9 mouse cellular contexts compared by ENCODE assay signal in genomic region chr19:10677915-10678771, GRCm38 (mm10). TPM values are rescaled to one million over a fixed set of nuclear protein-coding genes. Genes with fewer than 3 reads are reported as not detected.
DNase-seq lines count a peak whose midpoint lies in the region; ATAC-seq and TF ChIP-seq lines count a peak whose summit lies in the region.
"Had no signal": no experiment of that assay in that cellular context is flagged by ENCODE, and none has a peak within 500 bp of the region (broad histone marks: within the 10 kb centered on the region; RNA-seq: fewer than 3 reads in every experiment).

Gene Pga5 (minus strand): TSS chr19:10678071.

- H3K36me3 ChIP-seq in forebrain, embryonic 10.5 days (replicated peaks): no peaks in the 10 kb centered on the region
- H3K36me3 ChIP-seq in lung, embryonic 16.5 days (ENCODE audit: control insufficient read depth, insufficient read depth, low read length): no peaks in the 10 kb centered on the region
- H3K36me3 ChIP-seq in thymus, adult 2 months (ENCODE audit: control insufficient read depth, insufficient read depth, low read length): no peaks in the 10 kb centered on the region
- H3K36me3 ChIP-seq: embryonic facial prominence, embryonic 12.5 days had no signal

- peak; percentile 84 for TF ChIP-seq CTCF in bone marrow macrophage, adult 2 months (IDR thresholded peaks at IDR 0.05; ENCODE audit: low read depth, low read length)
- TF ChIP-seq CTCF in thymus, adult 2 months (IDR thresholded peaks at IDR 0.05; ENCODE audit: borderline replicate concordance, control insufficient read depth, extremely low read depth, insufficient read depth, low read length, poor library complexity): peak; percentile 69; the same call in 1 of the 2 replicates

- H3K27ac ChIP-seq in bone marrow macrophage, adult 2 months (ENCODE audit: insufficient read depth, low read depth, low read length): no peak within 1 kb of the TSS
- H3K27ac ChIP-seq in forebrain, embryonic 10.5 days: no peak within 1 kb of the TSS
- H3K27ac ChIP-seq in lung, embryonic 16.5 days (ENCODE audit: low read length): no peak within 1 kb of the TSS
- H3K27ac ChIP-seq in thymus, adult 2 months (ENCODE audit: control insufficient read depth, insufficient read depth, low read length): no peak within 1 kb of the TSS
- H3K27ac ChIP-seq: embryonic facial prominence, embryonic 12.5 days had no signal

- H3K9me3 ChIP-seq in forebrain, embryonic 10.5 days: no peaks in the 10 kb centered on the region
- H3K9me3 ChIP-seq in lung, embryonic 16.5 days (ENCODE audit: control insufficient read depth, low read length): no peaks in the 10 kb centered on the region
- H3K9me3 ChIP-seq: embryonic facial prominence, embryonic 12.5 days had no signal

- intact Hi-C loops in heart, postnatal 14 days (cut with DNase I): loop anchor here (1.0 to 2.0 kb wide), 2 partner anchors 31 to 281 kb away; no protein-coding TSS in a partner anchor

- WGBS in forebrain, embryonic 10.5 days: 53% methylated on average over 6 of the region's 6 CpGs
- 23% methylated on average over 6 of the region's 6 CpGs for WGBS in lung, embryonic 16.5 days
- WGBS in thymus, adult 2 months: 33% methylated on average over 6 of the region's 6 CpGs

- no peak within 1 kb of the TSS for H3K9ac ChIP-seq in lung, embryonic 16.5 days (ENCODE audit: low read length)
- H3K9ac ChIP-seq: embryonic facial prominence, embryonic 12.5 days had no signal

- no peak within 1 kb of the TSS for H3K4me2 ChIP-seq in lung, embryonic 16.5 days (ENCODE audit: low read depth, low read length)
- H3K4me2 ChIP-seq: embryonic facial prominence, embryonic 12.5 days had no signal

- peak; percentile 42 for DNase-seq in forebrain, embryonic 10.5 days (ENCODE audit: extremely low spot score, low spot score)
- DNase-seq in heart, postnatal 14 days: peak; percentile 80 to 91
- DNase-seq in layer of hippocampus, adult 8-10 months (ENCODE audit: low spot score in 2 of 2): peak; percentile 59 to 86
- DNase-seq in ovary, postnatal 10 days (ENCODE audit: low spot score): peak; percentile 71
- peak; percentile 68 for DNase-seq in thymus, adult 2 months

- no peaks in the 10 kb centered on the region for H3K27me3 ChIP-seq in forebrain, embryonic 10.5 days (ENCODE audit: poor library complexity, severe bottlenecking)
- H3K27me3 ChIP-seq in lung, embryonic 16.5 days (ENCODE audit: control insufficient read depth, insufficient read depth, low read depth, low read length): no peaks in the 10 kb centered on the region
- no peaks in the 10 kb centered on the region for H3K27me3 ChIP-seq in thymus, adult 2 months (ENCODE audit: control insufficient read depth, insufficient read depth, low read length)
- H3K27me3 ChIP-seq: embryonic facial prominence, embryonic 12.5 days had no signal

- no peak within 1 kb of the TSS for H3K4me3 ChIP-seq in bone marrow macrophage, adult 2 months (ENCODE audit: insufficient read depth, low read length)
- H3K4me3 ChIP-seq in forebrain, embryonic 10.5 days: no peak within 1 kb of the TSS
- H3K4me3 ChIP-seq in lung, embryonic 16.5 days (ENCODE audit: low read length): no peak within 1 kb of the TSS
- H3K4me3 ChIP-seq in thymus, adult 2 months (ENCODE audit: control insufficient read depth, insufficient read depth, low read length): no peak within 1 kb of the TSS
- H3K4me3 ChIP-seq: embryonic facial prominence, embryonic 12.5 days had no signal

- TF ChIP-seq POLR2A in bone marrow macrophage, adult 2 months (IDR thresholded peaks at IDR 0.05; ENCODE audit: borderline replicate concordance, low read depth, low read length): no peak
- no peak for TF ChIP-seq POLR2A in thymus, adult 2 months (IDR thresholded peaks at IDR 0.05; ENCODE audit: control insufficient read depth, extremely low read depth, insufficient read depth, low read length, poor library complexity)

- peak; percentile 41 for ATAC-seq in CD4-positive, CD25-positive, alpha-beta regulatory T cell, adult 4 months
- ATAC-seq in lung, embryonic 16.5 days (ENCODE audit: low read depth): peak; percentile 53

- no peaks in the 10 kb centered on the region for H3K4me1 ChIP-seq in bone marrow macrophage, adult 2 months (ENCODE audit: control insufficient read depth, insufficient read depth, low read length)
- H3K4me1 ChIP-seq in forebrain, embryonic 10.5 days: no peaks in the 10 kb centered on the region
- H3K4me1 ChIP-seq in lung, embryonic 16.5 days (replicated peaks; ENCODE audit: control insufficient read depth, insufficient read depth, low read length): peaks cover 4% of the 10 kb centered on the region; the same call in 1 of the 2 replicates
- H3K4me1 ChIP-seq in thymus, adult 2 months (replicated peaks; ENCODE audit: control insufficient read depth, insufficient read depth, low read length): no peaks in the 10 kb centered on the region

RNA-seq across cellular contexts. Expression of gene Pga5, which starts in this region (rescaled TPM):
- not detected for polyA plus RNA-seq in CD4-positive, CD25-positive, alpha-beta regulatory T cell, adult 4 months (2017; shearing (Covaris generic))
- polyA plus RNA-seq in bone marrow macrophage, adult 2 months (2012; ENCODE audit: insufficient read depth, insufficient read length, missing spikeins): not detected in 2 replicates
- not detected in 2 replicates for polyA plus RNA-seq in forebrain, embryonic 10.5 days (2016; fragmentation: Nextera tagmentation; extraction: Ambion mirVana)
- total RNA-seq in heart, postnatal 14 days (2021): not detected
- total RNA-seq in layer of hippocampus, adult 8-10 months (2022): not detected
- polyA plus RNA-seq in lung, embryonic 16.5 days (2015; fragmentation: Nextera tagmentation; extraction: Ambion mirVana): not detected in 2 replicates
- 0.46 and 0.59 TPM in 2 replicates for polyA plus RNA-seq in thymus, adult 2 months (2012; rRNA removed)
- polyA plus RNA-seq: embryonic facial prominence, embryonic 12.5 days had no signal

Comparison
In these comparisons a context has a peak if more than half of its experiments do, and no peak if none do; other contexts are left out.
1. Peak in ATAC-seq in CD4-positive, CD25-positive, alpha-beta regulatory T cell, adult 4 months; RNA of the gene not detected or under 1 TPM.
2. Peak in DNase-seq in forebrain, embryonic 10.5 days; RNA of the gene not detected or under 1 TPM.
3. Peak in DNase-seq in heart, postnatal 14 days; RNA of the gene not detected or under 1 TPM.
4. Peak in DNase-seq in layer of hippocampus, adult 8-10 months; RNA of the gene not detected or under 1 TPM.
5. Peak in ATAC-seq in lung, embryonic 16.5 days; RNA of the gene not detected or under 1 TPM.
6. Peak in DNase-seq in thymus, adult 2 months; RNA of the gene not detected or under 1 TPM.